Mouse (Mus musculus) ES-Bruce4 (cell line): Measurements from ENCODE around the gene Nol6.

ENCODE experiments used
- CTCF ChIP-seq: IDR thresholded peaks from one replicate; pipeline ENCODE4 v1.8.1; 2011; ENCODE audit warnings: low read depth, low read length
- EP300 ChIP-seq: IDR thresholded peaks from 2 replicates; pipeline ENCODE4 v1.6.1; 2011; ENCODE audit warnings: low read depth, low read length; ENCODE audit not compliant: insufficient read depth
- POLR2A ChIP-seq: IDR thresholded peaks from one replicate; pipeline ENCODE4 v1.8.1; 2011; ENCODE audit warnings: low read length; ENCODE audit not compliant: insufficient read depth

DNA sequence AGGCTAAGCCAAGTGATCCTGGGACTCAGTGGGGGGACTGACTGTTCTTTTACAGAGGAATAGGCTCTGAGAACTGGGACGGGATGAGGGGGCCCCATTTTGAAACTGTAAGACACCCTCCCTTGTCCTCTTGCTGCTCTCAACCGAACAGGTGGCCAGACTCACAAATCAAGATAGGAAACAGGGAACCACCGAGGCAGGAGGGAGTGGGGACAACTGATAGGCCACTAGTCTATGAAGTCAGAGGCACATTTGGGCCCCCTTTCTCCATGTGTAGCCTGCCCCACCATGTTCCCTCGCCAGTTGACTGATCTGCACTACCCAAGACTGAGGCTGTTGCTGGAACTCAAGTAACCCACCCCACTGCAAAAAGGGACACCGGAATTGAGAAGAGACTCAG is 27.5 kb downstream of the Nol6 start:
- TF ChIP-seq CTCF (no peak), EP300 (no peak), POLR2A (no peak)
